Mouse (Mus musculus) bone marrow macrophage, adult 2 months (primary cell): ENCODE measurements around the gene Msi2.

Experiments
- CTCF ChIP-seq: IDR thresholded peaks from 2 replicates; pipeline ENCODE4 v1.5.1; 2012; ENCODE audit warnings: low read depth, mild to moderate bottlenecking, low read length, moderate library complexity
- POLR2A ChIP-seq: IDR thresholded peaks from 2 replicates; pipeline ENCODE4 v1.6.1; 2012; ENCODE audit warnings: mild to moderate bottlenecking, low read depth, low read length, borderline replicate concordance

GRCm38 (mm10) chr11:88644719-88645118 lies 73.6 kb downstream of the Msi2 start:
- no peak for TF ChIP-seq POLR2A
- no peak for TF ChIP-seq CTCF
